Mouse (Mus musculus): ENCODE data around the gene Nme7. TPM values are rescaled to one million over a fixed set of nuclear protein-coding genes. Genes with fewer than 3 reads are reported as not detected.

The Nme7 gene
- total and polyA plus RNA-seq, 3 experiments, result 23.5 to 33.2 (median 25.3) TPM

GRCm38 (mm10) chr1:164440708-164441407, 136.9 kb downstream of the Nme7 start:
- H3K9ac ChIP-seq (ENCODE audit: insufficient read depth, low read depth), result no peak overlapping the region
- H3K27ac ChIP-seq (ENCODE audit: insufficient read depth, low read depth), result no peak overlapping the region
- dilution Hi-C loops (cut with MboI; ENCODE audit: extremely low pct_ligation_motif_present, extremely low pct_unique_long_range_greater_than_20kb, low sequenced_read_pairs) (no loop called here), in situ Hi-C loops (cut with MboI; ENCODE audit: low pct_ligation_motif_present, low pct_unique_long_range_greater_than_20kb, low sequenced_read_pairs) (no loop called here)
- peaks cover 5% of the 10 kb centered on the region for H3K27me3 ChIP-seq (replicated peaks)
- H3K79me2 ChIP-seq (replicated peaks; ENCODE audit: control insufficient read depth, extremely low read depth, insufficient read depth, poor library complexity, severe bottlenecking), result no peaks in the 10 kb centered on the region
- peaks cover 4% of the 10 kb centered on the region for H3K9me3 ChIP-seq (replicated peaks; ENCODE audit: low read length)
- no peak overlapping the region for H3K4me2 ChIP-seq (ENCODE audit: insufficient read depth, low read depth, poor library complexity, severe bottlenecking)
- H3K36me3 ChIP-seq (replicated peaks in 1 of 2; ENCODE audit: control insufficient read depth in 1 of 2, insufficient read depth in 1 of 2, low read length in 1 of 2), result peaks cover 3 to 14% of the 10 kb centered on the region in 2 experiments
- no peak overlapping the region for H3K4me3 ChIP-seq (replicated peaks in 1 of 3; ENCODE audit: low read depth in 2 of 3, low read length in 2 of 3, poor library complexity in 1 of 3)
- no peak for TF ChIP-seq RAD21 (IDR thresholded peaks at IDR 0.05; ENCODE audit: low read depth, low read length)
- no peak for TF ChIP-seq POLR2A (IDR thresholded peaks at IDR 0.05; ENCODE audit: low read depth, low read length)
- TF ChIP-seq IRF4 (IDR thresholded peaks at IDR 0.05; ENCODE audit: low read depth, low read length), result no peak
- no peak for TF ChIP-seq MYC (IDR thresholded peaks at IDR 0.05; ENCODE audit: low read depth, low read length)
- DNase-seq (ENCODE audit: extremely low read depth), result no peak
- peaks cover 7 to 43% of the 10 kb centered on the region in 2 experiments for H3K4me1 ChIP-seq (ENCODE audit: control insufficient read depth in 1 of 2, insufficient read depth in 2 of 2)

- H3K27ac ChIP-seq (ENCODE audit: insufficient read depth, low read depth), result no peak overlapping the region
- H3K4me3 ChIP-seq (replicated peaks in 1 of 3; ENCODE audit: low read depth in 2 of 3, low read length in 2 of 3, poor library complexity in 1 of 3), result no peak overlapping the region
- H3K9ac ChIP-seq (ENCODE audit: insufficient read depth, low read depth), result no peak overlapping the region
- no peak overlapping the region for H3K4me2 ChIP-seq (ENCODE audit: insufficient read depth, low read depth, poor library complexity, severe bottlenecking)
- in situ Hi-C loops (cut with MboI; ENCODE audit: low pct_ligation_motif_present, low pct_unique_long_range_greater_than_20kb, low sequenced_read_pairs) (no loop called here), dilution Hi-C loops (cut with MboI; ENCODE audit: extremely low pct_ligation_motif_present, extremely low pct_unique_long_range_greater_than_20kb, low sequenced_read_pairs) (no loop called here)
- H3K9me3 ChIP-seq (replicated peaks; ENCODE audit: low read length), result peaks cover 4% of the 10 kb centered on the region
- H3K79me2 ChIP-seq (replicated peaks; ENCODE audit: control insufficient read depth, extremely low read depth, insufficient read depth, poor library complexity, severe bottlenecking), result no peaks in the 10 kb centered on the region
- peaks cover 3 to 13% of the 10 kb centered on the region in 2 experiments for H3K36me3 ChIP-seq (replicated peaks in 1 of 2; ENCODE audit: control insufficient read depth in 1 of 2, insufficient read depth in 1 of 2, low read length in 1 of 2)
- no peak for TF ChIP-seq TCF12 (IDR thresholded peaks at IDR 0.05; ENCODE audit: low read depth, low read length)
- TF ChIP-seq MYC (IDR thresholded peaks at IDR 0.05; ENCODE audit: low read depth, low read length), result no peak
- no peak for TF ChIP-seq RCOR1 (conservative IDR thresholded peaks at IDR 0.05; ENCODE audit: low read depth, low read length)
- no peak for TF ChIP-seq JUN (IDR thresholded peaks at IDR 0.05; ENCODE audit: insufficient read depth, low read depth, low read length)
- TF ChIP-seq MEF2A (IDR thresholded peaks at IDR 0.05; ENCODE audit: borderline replicate concordance, low read depth, low read length), result no peak
- TF ChIP-seq IRF4 (IDR thresholded peaks at IDR 0.05; ENCODE audit: low read depth, low read length), result no peak
- TF ChIP-seq NRF1 (IDR thresholded peaks at IDR 0.05; ENCODE audit: low read depth, low read length), result no peak
- TF ChIP-seq MAFK (IDR thresholded peaks at IDR 0.05; ENCODE audit: insufficient replicate concordance, low read length), result no peak
- no peak for TF ChIP-seq EP300 (IDR thresholded peaks at IDR 0.05; ENCODE audit: low read length)
- TF ChIP-seq TBP (conservative IDR thresholded peaks at IDR 0.05; ENCODE audit: low read depth, low read length), result no peak
- no peak for TF ChIP-seq KAT2A (IDR thresholded peaks at IDR 0.05; ENCODE audit: insufficient replicate concordance, low read length)
- TF ChIP-seq ZMIZ1 (IDR thresholded peaks at IDR 0.05; ENCODE audit: low read depth, low read length), result no peak
- no peak for TF ChIP-seq JUND (conservative IDR thresholded peaks at IDR 0.05; ENCODE audit: low read depth, low read length)
- TF ChIP-seq POLR2A (IDR thresholded peaks at IDR 0.05; ENCODE audit: low read depth, low read length), result no peak
- TF ChIP-seq GABPA (IDR thresholded peaks at IDR 0.05; ENCODE audit: insufficient replicate concordance, low read depth, low read length), result no peak
- H3K4me1 ChIP-seq (ENCODE audit: control insufficient read depth in 1 of 2, insufficient read depth in 2 of 2), result peaks cover 7 to 43% of the 10 kb centered on the region in 2 experiments
- peaks cover 5% of the 10 kb centered on the region for H3K27me3 ChIP-seq (replicated peaks)
- DNase-seq (ENCODE audit: extremely low read depth), result peak; percentile 52
These were observed 137.6 kb downstream of the Nme7 start for GRCm38 (mm10) chr1:164441408-164441974.

Data from CH12.LX (cell line).